Mouse (Mus musculus): ENCODE measurements around the gene Zscan4f. TPM values are rescaled to one million over a fixed set of nuclear protein-coding genes. Genes with fewer than 3 reads are reported as not detected.

Zscan4f gene
- polyA plus RNA-seq (2012; rRNA removed; ENCODE audit: low replicate concordance): not detected in 2 replicates

DNA sequence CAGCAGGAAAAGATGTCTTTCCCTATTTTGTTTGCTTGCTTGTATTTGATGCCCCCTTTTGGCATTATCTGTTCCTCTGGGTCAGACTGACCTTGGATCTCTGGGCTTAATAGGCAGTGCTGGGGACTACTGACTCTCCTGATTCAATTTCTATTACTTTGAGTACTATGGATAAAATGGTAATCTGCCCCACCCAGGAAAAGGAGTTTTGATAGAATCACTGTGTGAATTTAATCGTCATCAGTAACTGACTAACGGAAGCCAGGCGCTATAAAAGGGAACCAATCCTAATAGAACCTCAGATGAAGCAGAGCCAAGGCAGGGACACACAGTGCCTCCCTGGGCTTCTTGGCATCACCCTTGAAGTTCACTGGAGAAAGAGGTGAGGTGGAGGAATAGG, at the start of gene Zscan4f:
Zscan4f (plus strand) TSS at position 301 of the 400 bp plus-strand sequence.

Other genes with a start within 250 kb of the Zscan4f start
- not detected in 2 replicates for gene Zscan4d, start 231.8 kb upstream of the Zscan4f start, polyA plus RNA-seq (2012; rRNA removed; ENCODE audit: low replicate concordance)
- gene Zscan4e, start 87.2 kb upstream of the Zscan4f start, polyA plus RNA-seq (2012; rRNA removed; ENCODE audit: low replicate concordance): not detected in 2 replicates
- not detected in 2 replicates for gene Zscan4-ps2, start 116.4 kb downstream of the Zscan4f start, polyA plus RNA-seq (2012; rRNA removed; ENCODE audit: low replicate concordance)
- gene Zscan4-ps3, start 211.4 kb downstream of the Zscan4f start, polyA plus RNA-seq (2012; rRNA removed; ENCODE audit: low replicate concordance): 0.08 TPM in 1 of 2 replicates, not detected in the other

Measured in subcutaneous adipose tissue, adult 2 months (tissue).